Mouse (Mus musculus): Measurements from ENCODE around the gene Aff1. TPM values are rescaled to one million over a fixed set of nuclear protein-coding genes. Genes with fewer than 3 reads are reported as not detected.
A peak's percentile ranks its signal among the peaks of the same experiment; 100 is the strongest.

Aff1 gene
- polyA plus RNA-seq, 1 experiment from 2014 or later, result 8.0 TPM

DNA sequence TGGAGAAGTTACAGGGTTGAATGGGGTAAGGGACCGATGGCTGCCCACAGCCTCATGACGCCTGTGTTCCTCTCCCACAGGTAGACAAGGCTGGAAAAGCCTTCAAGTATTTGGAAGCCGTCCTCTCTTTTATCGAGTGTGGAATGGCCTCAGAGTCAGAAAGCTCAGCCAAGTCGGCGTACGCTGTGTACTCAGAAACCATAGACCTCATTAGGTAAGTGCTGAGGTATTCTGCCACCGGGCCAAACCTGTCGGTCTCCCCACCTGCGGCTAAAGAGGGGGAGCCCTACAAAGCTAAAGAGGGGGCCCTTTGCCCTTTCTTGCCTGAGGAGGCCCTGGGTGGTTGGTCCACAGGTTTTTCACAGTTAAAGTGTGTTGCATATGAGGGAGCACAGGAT is 154.0 kb downstream of the Aff1 start:
- 93% methylated on average over 10 of the region's 10 CpGs for WGBS (ENCODE audit: insufficient replicate concordance)
- ATAC-seq (ENCODE audit: low read depth), result no peak
- DNase-seq, result no peak
- Histone ChIP-seq H3K36me3 (peaks cover 100% of the 10 kb centered on the region), H3K27me3 (no peaks in the 10 kb centered on the region), H3K4me2 (no peak overlapping the region), H3K9ac (no peak overlapping the region), H3K4me3 (replicated peaks) (no peak overlapping the region), H3K4me1 (replicated peaks) (no peaks in the 10 kb centered on the region), H3K27ac (no peak overlapping the region), H3K9me3 (replicated peaks) (no peaks in the 10 kb centered on the region)

DNA sequence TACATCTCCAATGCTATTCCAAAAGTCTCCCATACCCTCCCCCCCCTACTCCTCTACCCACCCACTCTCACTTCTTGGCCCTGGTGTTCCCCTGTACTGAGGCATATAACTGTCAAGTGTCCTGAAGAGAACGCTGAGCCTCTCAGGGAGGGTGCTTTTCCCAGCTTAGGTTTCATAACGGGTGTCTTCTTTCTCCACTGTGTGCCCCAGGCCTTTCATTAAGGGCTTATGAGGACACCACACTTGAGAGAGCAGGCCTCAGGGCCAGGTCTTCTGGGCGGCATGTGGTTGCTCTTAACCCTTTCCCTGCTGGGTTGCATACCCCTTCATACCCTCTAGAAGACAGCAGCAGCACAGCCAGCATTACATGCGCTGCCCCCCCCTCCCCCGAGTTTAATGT is 154.4 kb downstream of the Aff1 start:
- no peak overlapping the region for H3K4me2 ChIP-seq
- H3K4me1 ChIP-seq (replicated peaks), result no peaks in the 10 kb centered on the region
- H3K27me3 ChIP-seq, result no peaks in the 10 kb centered on the region
- DNase-seq (no peak), ATAC-seq (ENCODE audit: low read depth) (no peak)
- peaks cover 100% of the 10 kb centered on the region for H3K36me3 ChIP-seq
- WGBS (ENCODE audit: insufficient replicate concordance), result 81% methylated on average over 5 of the region's 5 CpGs
- no peaks in the 10 kb centered on the region for H3K9me3 ChIP-seq (replicated peaks)
- no peak overlapping the region for H3K27ac ChIP-seq
- H3K9ac ChIP-seq, result no peak overlapping the region
- no peak overlapping the region for H3K4me3 ChIP-seq (replicated peaks)

DNA sequence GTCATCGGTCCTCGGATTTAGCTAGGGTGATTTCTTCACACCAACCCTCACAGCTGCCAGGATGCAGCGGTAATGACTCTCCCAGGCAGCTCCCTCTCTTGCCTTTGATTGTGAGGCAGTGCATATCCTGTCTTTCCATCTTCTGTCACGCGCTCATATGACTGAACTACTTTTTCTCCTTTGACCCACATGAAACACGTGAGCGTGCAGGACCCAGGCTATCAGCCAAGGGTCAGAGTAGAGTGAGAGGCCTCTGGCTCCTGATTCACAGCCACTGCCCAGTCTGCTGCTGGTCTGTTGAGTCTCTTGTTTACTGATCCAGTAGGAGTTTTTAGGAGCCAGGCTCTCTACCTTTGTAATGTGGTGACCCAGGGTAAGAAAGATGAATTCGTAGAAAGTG is 156.4 kb downstream of the Aff1 start:
- H3K9me3 ChIP-seq (replicated peaks), result no peaks in the 10 kb centered on the region
- WGBS (ENCODE audit: insufficient replicate concordance), result 91% methylated on average over 8 of the region's 8 CpGs
- DNase-seq, result no peak
- no peak overlapping the region for H3K4me2 ChIP-seq
- ATAC-seq (ENCODE audit: low read depth), result no peak
- no peak overlapping the region for H3K27ac ChIP-seq
- H3K27me3 ChIP-seq, result no peaks in the 10 kb centered on the region
- H3K4me3 ChIP-seq (replicated peaks), result no peak overlapping the region
- H3K9ac ChIP-seq, result no peak overlapping the region
- peaks cover 100% of the 10 kb centered on the region for H3K36me3 ChIP-seq
- no peaks in the 10 kb centered on the region for H3K4me1 ChIP-seq (replicated peaks)

DNA sequence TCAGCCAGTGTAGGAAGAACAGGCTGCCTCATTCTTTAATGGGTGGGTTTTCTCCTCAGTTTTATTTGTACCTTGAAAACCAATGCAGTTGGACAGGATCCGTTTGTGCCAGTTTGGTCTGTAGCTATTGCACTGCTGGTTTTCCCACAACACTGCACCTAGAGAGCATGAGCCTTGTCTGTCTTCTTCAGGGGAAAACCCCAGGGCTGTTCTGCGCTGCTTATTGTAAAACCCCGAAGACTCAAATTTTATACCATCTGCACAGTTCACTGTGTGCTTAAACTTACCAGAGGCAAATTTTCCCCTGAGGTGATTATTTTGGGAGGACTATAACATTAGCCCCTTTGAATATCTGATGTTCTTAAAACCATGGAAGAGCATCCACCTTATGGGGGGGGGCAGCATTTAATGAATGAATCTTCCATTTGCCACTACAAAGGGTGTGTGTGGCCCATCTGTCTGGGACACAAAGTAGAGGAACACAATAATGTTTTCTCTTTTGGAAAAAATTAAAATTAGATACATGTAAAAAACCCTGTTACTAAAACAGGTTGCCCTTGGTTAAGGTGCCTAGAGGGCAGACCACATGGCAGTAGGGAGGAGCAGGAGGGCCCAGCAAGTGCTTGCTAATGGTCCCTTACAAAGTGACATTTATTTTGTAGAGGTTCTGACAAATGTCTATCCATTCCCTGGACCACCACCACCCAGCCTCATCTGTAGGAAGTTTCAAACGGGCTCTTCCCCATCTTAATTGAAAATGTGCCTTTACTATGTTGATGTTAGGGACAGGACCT is 160.8 kb downstream of the Aff1 start:
- no peaks in the 10 kb centered on the region for H3K27me3 ChIP-seq
- no peak overlapping the region for H3K4me2 ChIP-seq
- no peak overlapping the region for H3K27ac ChIP-seq
- DNase-seq (no peak), ATAC-seq (ENCODE audit: low read depth) (no peak)
- peaks cover 75% of the 10 kb centered on the region for H3K36me3 ChIP-seq
- H3K4me3 ChIP-seq (replicated peaks), result no peak overlapping the region
- H3K9ac ChIP-seq, result no peak overlapping the region
- H3K4me1 ChIP-seq (replicated peaks), result peaks cover 21% of the 10 kb centered on the region
- 80% methylated on average over 4 of the region's 4 CpGs for WGBS (ENCODE audit: insufficient replicate concordance)
- H3K9me3 ChIP-seq (replicated peaks), result no peaks in the 10 kb centered on the region

DNA sequence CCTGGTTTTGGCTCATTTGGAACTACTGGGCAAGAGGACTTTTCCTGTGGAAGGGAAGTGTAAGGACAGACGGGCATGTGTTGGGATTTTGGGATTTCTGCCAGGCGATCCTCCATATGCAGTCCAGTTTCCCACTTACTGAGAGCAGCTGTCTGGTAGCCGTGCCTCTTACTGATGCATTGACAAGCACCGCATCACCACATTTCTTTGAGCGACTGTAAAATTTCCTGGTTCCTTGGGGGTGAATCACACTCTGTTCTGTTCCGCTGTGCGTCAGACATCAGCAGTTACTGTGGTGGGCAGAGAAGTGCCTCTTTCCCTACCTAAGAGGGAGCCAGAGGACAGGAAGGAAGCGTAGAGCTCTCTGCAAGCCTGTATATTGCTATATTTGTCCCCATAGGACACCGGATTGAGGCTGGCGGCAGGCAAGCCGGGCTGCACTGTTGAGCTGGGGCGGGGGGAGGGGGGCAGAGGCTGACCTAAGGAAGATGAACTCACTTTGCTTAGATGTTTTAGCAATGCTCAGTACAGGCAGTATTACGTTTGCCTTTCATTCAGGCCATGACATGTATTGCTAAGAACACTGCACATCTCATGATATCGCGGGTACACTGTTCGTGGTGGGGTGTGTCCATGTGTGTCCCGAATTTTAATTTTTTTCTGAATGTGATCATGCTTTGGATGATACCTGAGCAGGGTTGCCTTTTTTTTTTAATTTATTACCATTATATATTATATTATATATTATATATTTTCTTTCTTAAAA is 162.1 kb downstream of the Aff1 start:
- peaks cover 63% of the 10 kb centered on the region for H3K36me3 ChIP-seq
- 65% methylated on average over 17 of the region's 17 CpGs for WGBS (ENCODE audit: insufficient replicate concordance)

DNA sequence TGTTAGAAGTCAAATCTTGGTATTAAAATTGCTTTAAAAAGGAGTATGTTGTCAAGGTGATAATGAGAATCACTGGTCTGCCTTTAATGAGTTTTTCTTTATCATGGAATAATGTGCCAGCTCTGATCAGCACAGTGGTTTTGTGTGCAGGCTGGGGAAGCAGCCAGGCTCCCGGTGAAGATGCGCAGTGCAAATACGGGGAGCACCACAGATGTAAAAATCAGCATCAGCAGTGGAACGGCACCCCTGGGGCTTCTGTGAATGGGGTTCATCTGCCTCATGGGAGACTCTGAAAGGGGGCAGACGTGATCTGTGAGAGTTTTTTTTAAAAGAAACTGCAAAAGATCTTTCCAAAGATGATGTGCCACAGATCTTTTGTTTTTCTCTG is 162.6 kb downstream of the Aff1 start:
- Histone ChIP-seq H3K27me3 (no peaks in the 10 kb centered on the region), H3K4me1 (replicated peaks) (peaks cover 21% of the 10 kb centered on the region), H3K9ac (no peak overlapping the region), H3K36me3 (peaks cover 57% of the 10 kb centered on the region), H3K27ac (no peak overlapping the region), H3K4me3 (replicated peaks) (no peak overlapping the region), H3K9me3 (replicated peaks) (no peaks in the 10 kb centered on the region), H3K4me2 (no peak overlapping the region)
- DNase-seq (no peak), ATAC-seq (ENCODE audit: low read depth) (no peak)
- 81% methylated on average over 5 of the region's 5 CpGs for WGBS (ENCODE audit: insufficient replicate concordance)

More for the DNA sequence above, 162.1 kb downstream of the Aff1 start:
- Histone ChIP-seq H3K9me3 (replicated peaks) (no peaks in the 10 kb centered on the region), H3K27me3 (no peaks in the 10 kb centered on the region), H3K4me2 (no peak overlapping the region), H3K4me3 (replicated peaks) (no peak overlapping the region), H3K4me1 (replicated peaks) (peaks cover 21% of the 10 kb centered on the region), H3K9ac (no peak overlapping the region), H3K27ac (no peak overlapping the region)
- DNase-seq, result no peak
- no peak; the same call in 1 of the 2 replicates for ATAC-seq (ENCODE audit: low read depth)

DNA sequence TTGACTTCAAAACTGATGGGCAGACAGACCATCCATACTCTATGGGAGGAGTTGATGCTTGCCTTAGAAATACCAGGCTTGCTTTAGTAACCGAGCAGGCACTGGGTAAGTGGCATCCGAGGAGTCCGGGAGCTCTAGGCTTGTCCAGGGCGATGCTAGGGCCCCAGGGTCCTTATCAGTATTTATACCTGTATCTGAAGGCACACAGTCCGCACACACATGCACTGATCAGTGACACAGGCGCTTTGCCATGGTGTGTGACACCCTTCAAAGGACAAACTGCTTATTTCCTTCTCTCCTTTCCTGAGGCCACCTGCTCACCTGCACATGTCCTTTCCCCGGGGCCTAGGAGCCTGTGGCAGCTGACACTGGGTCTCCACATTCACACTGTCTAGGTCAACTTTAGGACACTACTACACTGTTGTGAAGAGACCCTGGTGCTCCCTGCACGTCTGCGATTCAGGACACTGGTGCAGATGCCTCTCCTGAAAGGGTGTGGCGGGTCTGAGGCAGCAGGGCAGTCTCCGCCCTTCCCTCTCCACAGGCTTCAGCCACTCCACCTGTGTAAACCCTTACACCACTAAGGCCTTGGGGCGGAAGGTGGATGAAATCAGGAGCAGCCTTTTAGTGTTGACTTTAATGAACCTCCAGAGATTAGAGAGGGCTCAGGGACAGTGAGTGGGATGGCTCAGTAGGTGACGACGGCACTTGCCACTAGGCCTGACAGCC is 163.5 kb downstream of the Aff1 start:
- Histone ChIP-seq H3K9me3 (replicated peaks) (no peaks in the 10 kb centered on the region), H3K4me2 (no peak overlapping the region), H3K27ac (no peak overlapping the region), H3K4me3 (replicated peaks) (no peak overlapping the region), H3K4me1 (replicated peaks) (peaks cover 21% of the 10 kb centered on the region), H3K36me3 (peaks cover 48% of the 10 kb centered on the region), H3K9ac (no peak overlapping the region; the same call in 1 of the 2 replicates), H3K27me3 (no peaks in the 10 kb centered on the region)
- ATAC-seq (ENCODE audit: low read depth) (peak; percentile 77), DNase-seq (peak; percentile 7)
- WGBS (ENCODE audit: insufficient replicate concordance), result 63% methylated on average over 14 of the region's 14 CpGs

DNA sequence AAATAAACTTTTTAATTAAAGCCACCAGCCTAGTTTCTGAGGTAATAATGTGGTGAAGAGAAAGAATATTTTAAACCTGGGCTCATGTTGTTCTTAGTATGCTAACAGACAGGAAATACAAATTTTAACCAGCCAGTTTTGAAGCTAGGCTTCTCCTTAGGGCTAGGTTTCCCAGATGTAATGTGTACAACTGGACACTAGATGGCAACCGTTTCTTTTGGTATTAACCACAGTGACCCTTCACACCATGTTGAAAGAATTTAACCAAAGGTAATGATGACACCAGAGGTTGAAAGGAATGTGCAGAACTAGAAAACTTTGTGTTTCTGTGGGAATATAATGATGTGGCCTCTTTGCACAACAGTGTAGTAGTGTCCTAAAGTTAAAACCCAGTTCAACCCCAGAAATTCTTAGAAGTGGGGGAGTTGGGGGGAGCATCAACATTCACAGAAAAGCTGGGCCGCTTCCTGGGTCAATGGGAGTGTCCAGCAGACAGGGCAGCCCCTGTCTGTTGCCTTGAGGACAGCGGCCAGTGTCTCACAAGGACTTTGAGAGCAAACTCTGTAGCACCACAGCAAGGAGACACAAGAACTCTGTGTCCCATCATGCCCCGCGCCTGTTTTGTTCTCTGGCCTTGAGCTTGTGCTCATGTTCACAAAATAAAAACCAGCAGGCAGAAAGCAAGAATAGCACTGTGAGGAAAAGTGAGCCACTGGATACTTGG is 164.3 kb downstream of the Aff1 start:
- ATAC-seq (ENCODE audit: low read depth), result peak; percentile 40; the same call in 1 of the 2 replicates
- Histone ChIP-seq H3K4me1 (replicated peaks) (peaks cover 21% of the 10 kb centered on the region), H3K4me2 (no peak overlapping the region), H3K27me3 (no peaks in the 10 kb centered on the region), H3K27ac (no peak overlapping the region), H3K9me3 (replicated peaks) (no peaks in the 10 kb centered on the region), H3K9ac (no peak overlapping the region), H3K4me3 (replicated peaks) (no peak overlapping the region), H3K36me3 (peaks cover 40% of the 10 kb centered on the region)
- peak; percentile 12 for DNase-seq
- WGBS (ENCODE audit: insufficient replicate concordance), result 63% methylated on average over 5 of the region's 5 CpGs

DNA sequence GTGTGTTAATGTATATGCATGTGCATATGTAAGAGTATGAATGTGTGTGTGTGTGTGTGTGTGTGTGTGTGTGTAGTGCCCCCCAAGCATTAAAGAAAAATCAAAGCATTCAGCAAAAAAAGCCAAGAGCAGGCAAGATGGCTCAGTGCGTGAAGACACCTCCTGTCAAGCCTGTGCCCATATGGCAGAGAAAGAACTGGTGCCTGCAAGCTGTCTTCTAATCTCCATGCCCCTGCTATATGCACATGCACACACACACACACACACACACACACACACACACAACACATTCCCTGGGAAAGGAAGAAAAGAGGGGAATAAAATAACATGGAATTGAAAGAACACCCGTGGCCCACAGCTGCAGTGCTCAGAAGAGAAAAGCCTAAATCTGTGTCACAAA is 165.0 kb downstream of the Aff1 start:
- Histone ChIP-seq H3K4me2 (no peak overlapping the region), H3K9ac (no peak overlapping the region), H3K27ac (no peak overlapping the region), H3K27me3 (no peaks in the 10 kb centered on the region), H3K36me3 (peaks cover 33% of the 10 kb centered on the region), H3K4me3 (replicated peaks) (no peak overlapping the region), H3K9me3 (replicated peaks) (no peaks in the 10 kb centered on the region), H3K4me1 (replicated peaks) (peaks cover 21% of the 10 kb centered on the region)
- 78% methylated on average over 2 of the region's 2 CpGs for WGBS (ENCODE audit: insufficient replicate concordance)
- no peak for DNase-seq
- no peak for ATAC-seq (ENCODE audit: low read depth)

DNA sequence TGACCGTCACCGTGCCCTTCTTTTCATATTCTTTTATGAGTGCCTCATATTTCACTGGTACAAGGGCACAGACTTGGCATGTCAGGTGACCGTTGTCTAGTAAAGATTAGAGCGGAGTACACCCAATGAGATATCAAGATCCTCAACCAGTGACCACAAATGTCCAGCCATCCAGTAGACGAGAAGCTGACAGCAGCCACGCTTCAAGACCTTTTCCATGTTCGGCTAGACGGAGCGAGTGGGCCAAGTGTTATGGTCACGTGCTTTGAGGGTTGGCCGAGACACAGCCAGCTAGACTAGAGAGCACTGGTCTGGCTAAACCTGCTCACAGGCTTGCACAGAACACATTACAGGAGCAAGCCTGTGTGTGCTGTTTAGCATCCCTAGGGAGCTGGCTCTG is 168.4 kb downstream of the Aff1 start:
- Histone ChIP-seq H3K4me2 (no peak overlapping the region), H3K4me3 (replicated peaks) (no peak overlapping the region)
- ATAC-seq (ENCODE audit: low read depth), result no peak

DNA sequence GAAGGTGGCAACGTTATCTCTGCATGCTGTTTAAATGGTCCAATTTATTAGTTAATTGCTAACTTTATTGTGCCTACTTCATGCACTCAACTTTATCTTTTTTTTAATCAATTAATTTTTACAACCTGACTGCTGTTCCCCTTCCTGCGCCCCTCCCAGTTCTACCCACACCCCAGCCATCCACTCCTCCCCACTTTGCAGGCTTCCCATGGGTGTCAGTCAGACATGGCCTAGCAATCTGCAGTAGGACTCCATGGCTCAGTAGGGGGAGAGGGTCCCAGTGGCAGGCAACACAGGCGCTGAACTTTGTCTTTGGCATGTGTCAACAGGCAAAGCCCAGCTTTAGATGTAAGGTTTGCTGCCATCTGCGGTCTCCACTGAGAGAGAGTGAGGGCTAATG is 171.6 kb downstream of the Aff1 start:
- H3K9me3 ChIP-seq (replicated peaks), result no peaks in the 10 kb centered on the region
- H3K4me2 ChIP-seq, result no peak overlapping the region
- H3K27ac ChIP-seq, result no peak overlapping the region
- no peak overlapping the region for H3K9ac ChIP-seq
- no peaks in the 10 kb centered on the region for H3K27me3 ChIP-seq
- H3K36me3 ChIP-seq, result no peaks in the 10 kb centered on the region
- no peak for ATAC-seq (ENCODE audit: low read depth)
- no peaks in the 10 kb centered on the region for H3K4me1 ChIP-seq (replicated peaks)
- no peak for DNase-seq
- H3K4me3 ChIP-seq (replicated peaks), result no peak overlapping the region
- whole genome bisulfite sequencing (ENCODE audit: insufficient replicate concordance), result 87% methylated on average over 4 of the region's 4 CpGs

More for the DNA sequence above, 168.4 kb downstream of the Aff1 start:
- no peak for DNase-seq
- Histone ChIP-seq H3K27ac (no peak overlapping the region), H3K4me1 (replicated peaks) (peaks cover 4% of the 10 kb centered on the region), H3K9me3 (replicated peaks) (no peaks in the 10 kb centered on the region), H3K27me3 (no peaks in the 10 kb centered on the region), H3K36me3 (peaks cover 4% of the 10 kb centered on the region), H3K9ac (no peak overlapping the region)
- 87% methylated on average over 11 of the region's 11 CpGs for WGBS (ENCODE audit: insufficient replicate concordance)
